Comparison of ENCODE assay signal across 8 mouse cellular contexts in genomic region chr13:76810496-76810939, GRCm38 (mm10).
DNase-seq lines count a peak whose midpoint lies in the region; ATAC-seq lines count a peak whose summit lies in the region.

No protein-coding gene starts in this region.

- no peak overlapping the region for H3K4me3 ChIP-seq in heart, embryonic 14.5 days (ENCODE audit: control insufficient read depth in 1 of 2, insufficient read depth in 1 of 2, low read depth in 1 of 2, low read length in 2 of 2)

- no peak overlapping the region for H3K9ac ChIP-seq in heart, embryonic 14.5 days (ENCODE audit: low read length)

- no peaks in the 10 kb centered on the region for H3K36me3 ChIP-seq in heart, embryonic 14.5 days (ENCODE audit: control insufficient read depth, insufficient read depth, low read length)

- peak overlapping the region; percentile 33 for H3K4me2 ChIP-seq in heart, embryonic 14.5 days (ENCODE audit: low read length)

- ATAC-seq in heart, embryonic 14.5 days (ENCODE audit: insufficient number of reproducible peaks, insufficient read depth, low FRiP score, low read depth): peak; percentile 35; the same call in 1 of the 2 replicates
- no peak for ATAC-seq in megakaryocyte progenitor cell, adult 5-6 weeks (replicated peaks; ENCODE audit: poor library complexity)
- ATAC-seq in cerebellum, adult (ENCODE audit: insufficient number of reproducible peaks, low FRiP score, low TSS enrichment): no peak

- peaks cover 5 to 10% of the 10 kb centered on the region in 2 experiments; a peak in 3 of 4 replicates for H3K4me1 ChIP-seq in heart, embryonic 14.5 days (ENCODE audit: control insufficient read depth in 2 of 2, insufficient read depth in 2 of 2, low read length in 2 of 2)

- no peaks in the 10 kb centered on the region for H3K9me3 ChIP-seq in heart, embryonic 14.5 days (ENCODE audit: control insufficient read depth, low read length)

- H3K27ac ChIP-seq in heart, embryonic 14.5 days (replicated peaks in 1 of 2; ENCODE audit: control insufficient read depth in 1 of 2, insufficient read depth in 1 of 2, low read depth in 2 of 2, low read length in 2 of 2): no peak overlapping the region

- WGBS in heart, embryonic 14.5 days: 4% methylated on average over 7 of the region's 7 CpGs

- DNase-seq in right cerebral cortex, postnatal 10 days (ENCODE audit: low spot score in 2 of 2): peak; percentile 35 to 52
- DNase-seq in right cerebral cortex, postnatal 36 days (ENCODE audit: low spot score in 2 of 2): no peak
- peak; percentile 16 to 49 for DNase-seq in layer of hippocampus, adult 18-20 months (ENCODE audit: low spot score in 2 of 2)
- DNase-seq in thymus, postnatal 36 days: no peak
- DNase-seq in cerebellum, postnatal 14 days: no peak

- no peaks in the 10 kb centered on the region for H3K27me3 ChIP-seq in heart, embryonic 14.5 days (ENCODE audit: control insufficient read depth, insufficient read depth, low read length)

Comparison
In these comparisons a context has a peak if more than half of its experiments do, and no peak if none do; other contexts are left out.
1. DNase-seq: peak in right cerebral cortex, postnatal 10 days (2 of 2) and layer of hippocampus, adult 18-20 months (2 of 2); none in right cerebral cortex, postnatal 36 days (0 of 2), thymus, postnatal 36 days (0 of 2) and cerebellum, postnatal 14 days (0 of 2).